Mouse (Mus musculus) C2C12 (cell line): ENCODE results near the gene Jkamp. TPM values are rescaled to one million over a fixed set of nuclear protein-coding genes. Genes with fewer than 3 reads are reported as not detected.

Experiments
- H3K27me3 ChIP-seq: one replicate; pipeline ENCODE4 v1.6.1; 2011; ENCODE audit not compliant: control insufficient read depth, insufficient read depth, insufficient read length
- H3K36me3 ChIP-seq: one replicate; pipeline ENCODE4 v1.6.1; 2011; ENCODE audit not compliant: control insufficient read depth, insufficient read depth
- H3K4me3 ChIP-seq: one replicate; pipeline ENCODE4 v1.5.1; 2011; ENCODE audit warnings: mild to moderate bottlenecking, control low read depth; ENCODE audit not compliant: poor library complexity, insufficient read depth, severe bottlenecking
- H3K79me2 ChIP-seq: one replicate; pipeline ENCODE4 v1.6.1; 2011; ENCODE audit not compliant: control insufficient read depth, insufficient read depth
- H3K79me3 ChIP-seq: one replicate; pipeline ENCODE4 v1.6.1; 2011; ENCODE audit warnings: low read depth, control low read depth
- H3ac ChIP-seq: one replicate; pipeline ENCODE3; 2011; ENCODE audit warnings: low read depth; ENCODE audit not compliant: control insufficient read depth, insufficient read length
- CEBPB ChIP-seq: IDR thresholded peaks from one replicate; pipeline ENCODE4 v1.6.1; 2011; ENCODE audit warnings: low read depth, mild to moderate bottlenecking, control low read depth, moderate library complexity
- CTCF ChIP-seq: IDR thresholded peaks from one replicate; pipeline ENCODE4 v1.5.1; 2011; ENCODE audit not compliant: control insufficient read depth, insufficient read depth, insufficient read length
- FOSL1 ChIP-seq: IDR thresholded peaks from one replicate; pipeline ENCODE4 v1.8.0; 2011; ENCODE audit warnings: mild to moderate bottlenecking, low read length; ENCODE audit not compliant: poor library complexity, insufficient read depth, severe bottlenecking
- MAX ChIP-seq: IDR thresholded peaks from one replicate; pipeline ENCODE4 v1.6.1; 2011; ENCODE audit warnings: mild to moderate bottlenecking, control low read depth
- MYOD1 ChIP-seq: IDR thresholded peaks from one replicate; pipeline ENCODE4 v1.6.1; 2011; ENCODE audit warnings: low read depth; ENCODE audit not compliant: control insufficient read depth, insufficient read length
- MYOG ChIP-seq: IDR thresholded peaks from one replicate; pipeline ENCODE4 v1.6.1; 2011; ENCODE audit not compliant: control insufficient read depth, insufficient read length; ENCODE audit errors: extremely low read depth
- USF1 ChIP-seq: IDR thresholded peaks from one replicate; pipeline ENCODE4 v1.6.1; 2011; ENCODE audit warnings: low read depth, mild to moderate bottlenecking, control low read depth, moderate library complexity
- polyA plus RNA-seq: library from polyadenylated mRNA; unstranded; fragments of >200 nt; fragmentation: generic; extraction: Trizol; gene quantifications from one replicate; pipeline ENCODE4 v1.2.1, GENCODE M21; 2012; ENCODE audit warnings: missing spikeins

The Jkamp gene
- polyA plus RNA-seq, 1 experiment: 19.4 TPM

DNA sequence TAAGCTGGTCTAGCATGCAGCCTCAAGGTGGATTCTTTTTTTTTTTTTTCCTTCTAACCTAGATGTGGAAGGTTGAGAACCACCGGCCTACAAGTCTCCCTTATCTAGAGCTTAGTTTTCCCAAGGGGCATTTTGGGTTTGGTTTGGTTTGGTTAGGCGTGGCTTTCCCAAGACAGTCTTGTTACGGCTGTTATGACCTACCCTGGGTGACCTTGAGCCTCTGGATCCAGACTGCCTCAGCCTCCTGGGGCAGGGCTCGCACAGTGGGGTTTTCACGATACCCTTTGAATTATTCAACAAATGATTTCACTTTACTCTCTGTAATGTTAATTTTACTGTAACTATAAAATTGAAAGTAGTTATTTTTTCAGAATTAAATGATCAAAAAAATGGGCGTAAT, 17.4 kb downstream of the Jkamp start:
- no peak overlapping the region for H3ac ChIP-seq
- TF ChIP-seq CTCF (no peak), MYOG (no peak)
- peaks cover 14% of the 10 kb centered on the region for H3K36me3 ChIP-seq
- H3K79me3 ChIP-seq: no peaks in the 10 kb centered on the region
- no peak overlapping the region for H3K4me3 ChIP-seq
- H3K79me2 ChIP-seq: no peaks in the 10 kb centered on the region
- H3K27me3 ChIP-seq: peaks cover 11% of the 10 kb centered on the region

DNA sequence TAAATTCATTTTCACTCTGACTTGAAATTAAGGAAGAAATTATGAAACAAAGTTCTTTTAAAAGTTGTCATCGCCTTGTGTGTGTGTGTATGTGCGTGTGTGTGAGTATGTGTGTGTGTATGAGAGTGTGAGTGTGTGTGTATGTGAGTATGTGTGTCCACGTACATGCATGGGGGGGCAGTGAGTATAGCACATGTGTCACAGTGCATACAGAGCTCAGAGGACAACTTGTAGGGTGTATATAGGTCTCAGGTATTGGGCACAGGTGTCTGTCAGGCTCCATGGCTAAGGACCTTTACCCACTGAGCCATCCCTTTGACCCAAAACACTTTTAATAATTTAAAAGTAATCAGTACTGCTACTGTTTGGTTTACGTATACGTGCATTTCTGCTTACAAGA, 18.6 kb downstream of the Jkamp start:
- H3K79me2 ChIP-seq: no peaks in the 10 kb centered on the region
- peaks cover 8% of the 10 kb centered on the region for H3K36me3 ChIP-seq
- no peak overlapping the region for H3ac ChIP-seq
- no peak overlapping the region for H3K4me3 ChIP-seq
- H3K27me3 ChIP-seq: peaks cover 14% of the 10 kb centered on the region
- TF ChIP-seq CTCF (no peak), MAX (no peak), MYOD1 (no peak), CEBPB (no peak), FOSL1 (no peak), MYOG (no peak), USF1 (no peak)
- H3K79me3 ChIP-seq: no peaks in the 10 kb centered on the region

DNA sequence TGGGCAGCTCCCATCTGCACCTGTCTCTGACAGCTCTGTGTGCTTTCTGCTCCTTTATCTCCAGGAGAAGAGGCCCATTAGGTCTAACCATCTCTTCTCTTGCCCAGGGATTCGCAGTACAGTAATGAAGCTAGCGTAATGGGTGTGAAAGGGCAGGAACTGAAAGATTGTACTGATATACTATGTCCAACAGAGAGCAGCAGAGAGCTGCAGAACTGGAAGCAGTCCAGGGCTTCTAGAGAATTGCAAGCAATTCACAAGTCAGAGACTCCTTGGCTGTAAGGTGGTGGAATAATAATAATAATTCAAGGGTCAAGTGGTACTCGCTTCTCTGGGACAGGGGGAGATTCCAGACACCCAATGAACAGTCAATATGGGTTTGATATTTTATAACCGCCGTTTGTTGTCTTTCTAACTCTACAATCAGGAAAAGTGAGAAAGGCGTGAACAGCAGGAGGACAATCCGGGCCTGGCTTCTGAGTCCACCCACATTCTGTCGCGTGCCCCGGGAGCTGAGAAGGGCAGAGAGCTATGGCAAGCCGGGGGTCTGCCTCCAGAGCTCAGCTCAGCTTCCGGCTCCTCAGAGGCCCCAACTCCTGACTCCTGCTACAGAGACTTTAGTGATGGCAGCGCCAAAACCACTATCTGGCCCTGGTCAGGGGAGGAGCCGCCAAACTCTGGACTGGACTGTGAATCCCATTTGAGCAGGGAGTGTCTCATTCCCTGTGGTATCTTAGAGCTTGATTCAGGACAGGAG, 19.3 kb downstream of the Jkamp start:
- Histone ChIP-seq H3K4me3 (no peak overlapping the region), H3ac (no peak overlapping the region), H3K79me3 (no peaks in the 10 kb centered on the region), H3K79me2 (no peaks in the 10 kb centered on the region), H3K27me3 (peaks cover 14% of the 10 kb centered on the region), H3K36me3 (peaks cover 8% of the 10 kb centered on the region)
- TF ChIP-seq FOSL1: no peak
- no peak for TF ChIP-seq CEBPB

DNA sequence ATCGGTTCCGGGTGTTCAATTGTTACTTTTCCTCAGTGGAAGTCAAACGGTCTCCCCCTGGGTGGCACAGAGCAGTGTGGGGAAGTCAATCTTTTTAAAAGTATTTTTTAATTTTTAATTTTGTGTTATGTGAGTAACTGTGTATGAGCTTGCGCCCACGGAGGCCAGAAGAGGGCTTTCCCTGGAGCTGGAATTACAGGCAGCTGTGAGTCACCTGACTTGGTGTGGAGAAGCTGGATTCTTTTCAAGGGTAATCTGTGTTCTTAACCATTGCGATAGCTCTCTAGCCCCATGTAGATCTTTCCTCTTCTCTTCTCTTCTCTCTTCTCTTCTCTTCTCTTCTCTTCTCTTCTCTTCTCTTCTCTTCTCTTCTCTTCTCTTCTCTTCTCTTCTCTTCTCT, 29.7 kb downstream of the Jkamp start:
- H3ac ChIP-seq: no peak overlapping the region
- H3K4me3 ChIP-seq: no peak overlapping the region
- no peaks in the 10 kb centered on the region for H3K79me2 ChIP-seq
- H3K36me3 ChIP-seq: no peaks in the 10 kb centered on the region
- H3K79me3 ChIP-seq: no peaks in the 10 kb centered on the region
- H3K27me3 ChIP-seq: peaks cover 14% of the 10 kb centered on the region
- TF ChIP-seq MYOG (no peak), CEBPB (no peak), MAX (no peak), USF1 (peak; percentile 28), FOSL1 (no peak)

DNA sequence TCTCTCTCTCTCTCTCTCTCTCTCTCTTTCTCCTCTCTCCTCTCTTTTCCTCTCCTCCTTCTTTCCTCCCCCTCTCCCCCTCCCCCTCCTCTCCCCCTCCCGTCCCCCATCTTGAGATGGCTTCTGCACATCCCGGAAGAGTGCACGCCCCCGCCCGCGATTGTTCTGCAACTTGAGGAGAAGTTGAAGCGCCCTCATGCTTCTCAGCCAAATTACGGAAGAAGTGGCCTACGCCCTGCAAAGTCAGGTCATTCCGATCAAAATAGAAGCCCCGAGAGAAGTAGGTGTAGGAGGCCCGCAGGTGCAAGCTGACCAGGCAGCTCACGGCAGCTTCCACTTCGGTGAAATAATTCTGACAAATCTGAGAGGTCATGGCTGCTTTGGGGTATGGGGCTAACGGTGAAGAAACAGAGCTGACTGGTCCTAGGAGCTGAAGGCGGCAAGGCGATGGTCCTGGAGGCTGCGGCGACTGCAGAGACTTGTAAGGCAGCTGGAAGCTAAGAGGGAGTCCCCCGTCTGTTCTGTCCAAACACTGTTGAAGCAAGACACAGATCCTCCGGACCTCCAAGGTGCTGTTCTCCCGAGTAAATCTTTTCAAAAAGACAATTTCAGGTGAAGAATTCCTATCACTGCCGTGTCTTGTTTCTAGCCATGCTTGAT, 30.4 kb downstream of the Jkamp start:
- Histone ChIP-seq H3K27me3 (peaks cover 9% of the 10 kb centered on the region), H3K79me2 (no peaks in the 10 kb centered on the region), H3ac (no peak overlapping the region), H3K36me3 (no peaks in the 10 kb centered on the region), H3K79me3 (no peaks in the 10 kb centered on the region), H3K4me3 (no peak overlapping the region)
- TF ChIP-seq FOSL1 (no peak), MYOG (no peak), USF1 (no peak), MYOD1 (no peak), MAX (no peak), CTCF (no peak), CEBPB (no peak)

DNA sequence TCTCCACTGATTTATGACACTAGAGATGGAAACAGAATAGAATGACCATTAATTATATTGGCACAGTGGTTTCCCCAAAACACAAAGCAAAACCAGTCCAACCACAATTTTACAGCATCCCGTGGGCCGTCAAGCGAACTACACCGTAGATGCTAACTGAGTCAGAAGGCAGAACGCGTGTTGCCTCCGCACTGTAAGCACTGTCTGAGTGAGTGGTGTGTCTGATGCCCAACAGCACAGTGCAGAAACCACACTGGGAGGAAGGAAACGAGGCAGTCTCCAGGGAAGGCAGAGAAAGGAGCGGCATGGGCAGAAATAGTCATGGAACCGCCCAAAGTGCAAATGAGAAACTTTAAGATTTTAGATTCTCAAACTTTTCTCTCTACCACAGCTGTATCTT, 43.8 kb downstream of the Jkamp start:
- Histone ChIP-seq H3K36me3 (no peaks in the 10 kb centered on the region), H3K79me3 (no peaks in the 10 kb centered on the region), H3ac (no peak overlapping the region), H3K27me3 (peaks cover 4% of the 10 kb centered on the region), H3K4me3 (no peak overlapping the region), H3K79me2 (no peaks in the 10 kb centered on the region)
- no peak for TF ChIP-seq MYOD1
- no peak for TF ChIP-seq MYOG
- TF ChIP-seq CTCF: no peak
- no peak for TF ChIP-seq CEBPB
- no peak for TF ChIP-seq MAX
- TF ChIP-seq USF1: no peak
- no peak for TF ChIP-seq FOSL1
